Mouse (Mus musculus) erythroblast, embryonic 14.5 days (primary cell): ENCODE results near the gene Gatd1.

Source experiments
- GATA1 ChIP-seq: IDR thresholded peaks from 2 replicates; pipeline ENCODE4 v1.6.1; 2012; ENCODE audit warnings: low read length, inconsistent platforms, mixed read lengths
- TAL1 ChIP-seq: IDR thresholded peaks from 3 replicates; pipeline ENCODE4 v1.6.1; 2012; ENCODE audit warnings: low read length, inconsistent platforms, mixed read lengths

- TF ChIP-seq TAL1, result no peak
- no peak for TF ChIP-seq GATA1
Observed at GRCm38 (mm10) chr7:141367358-141367757, 46.6 kb downstream of the Gatd1 start.
